Mouse (Mus musculus) ES-Bruce4 (cell line): ENCODE data around the gene Fdx1l. TPM values are rescaled to one million over a fixed set of nuclear protein-coding genes. Genes with fewer than 3 reads are reported as not detected.
"Not testable (repeated sequence)": the region's sequence is repeated elsewhere in the genome, so short reads cannot be mapped to it uniquely, and the experiment has no call there.

Experiments used
- H3K27ac ChIP-seq: 2 replicates; pipeline ENCODE4 v1.5.1; 2012; ENCODE audit warnings: low read length, inconsistent platforms; ENCODE audit not compliant: insufficient read depth
- H3K27me3 ChIP-seq: 2 replicates; pipeline ENCODE4 v1.6.1; 2012; ENCODE audit warnings: mild to moderate bottlenecking, low read length, inconsistent platforms; ENCODE audit not compliant: control insufficient read depth, poor library complexity, insufficient read depth, severe bottlenecking
- H3K36me3 ChIP-seq: 2 replicates; pipeline ENCODE4 v1.6.1; 2012; ENCODE audit warnings: inconsistent platforms, mild to moderate bottlenecking, low read length, moderate library complexity; ENCODE audit not compliant: control insufficient read depth, poor library complexity, insufficient read depth, severe bottlenecking
- H3K4me1 ChIP-seq: one replicate; pipeline ENCODE4 v1.8.1; 2011; ENCODE audit warnings: low read length; ENCODE audit not compliant: control insufficient read depth, insufficient read depth
- H3K4me3 ChIP-seq: 2 replicates; pipeline ENCODE4 v1.5.1; 2011; ENCODE audit warnings: low read depth, mild to moderate bottlenecking, low read length
- H3K9ac ChIP-seq: 2 replicates; pipeline ENCODE4 v1.6.1; 2012; ENCODE audit warnings: low read depth, mild to moderate bottlenecking, inconsistent platforms; ENCODE audit not compliant: poor library complexity, severe bottlenecking
- H3K9me3 ChIP-seq: replicated peaks from 2 replicates; pipeline ENCODE4 v1.6.1; 2012; ENCODE audit warnings: mild to moderate bottlenecking, low read length, inconsistent platforms; ENCODE audit not compliant: control insufficient read depth, poor library complexity, insufficient read depth, severe bottlenecking
- CTCF ChIP-seq: IDR thresholded peaks from one replicate; pipeline ENCODE4 v1.8.1; 2011; ENCODE audit warnings: low read depth, low read length
- EP300 ChIP-seq: IDR thresholded peaks from 2 replicates; pipeline ENCODE4 v1.6.1; 2011; ENCODE audit warnings: low read depth, low read length; ENCODE audit not compliant: insufficient read depth
- POLR2A ChIP-seq: IDR thresholded peaks from one replicate; pipeline ENCODE4 v1.8.1; 2011; ENCODE audit warnings: low read length; ENCODE audit not compliant: insufficient read depth
- polyA plus RNA-seq: library from polyadenylated mRNA; stranded (reverse); fragments of >200 nt; gene quantifications from 2 replicates; pipeline ENCODE4 v1.2.4, GENCODE M21; 2011; ENCODE audit warnings: low read depth; ENCODE audit not compliant: missing spikeins, insufficient read depth, insufficient read length

Fdx1l gene
- polyA plus RNA-seq, 1 experiment, result 38.8 TPM

GRCm38 (mm10) chr9:21051578-21051977 lies 21.8 kb downstream of the Fdx1l start:
- Histone ChIP-seq H3K36me3 (no peaks in the 10 kb centered on the region), H3K27ac (no peak overlapping the region), H3K4me3 (no peak overlapping the region), H3K9me3 (no peaks in the 10 kb centered on the region), H3K4me1 (no peaks in the 10 kb centered on the region), H3K27me3 (no peaks in the 10 kb centered on the region), H3K9ac (no peak overlapping the region)
- TF ChIP-seq POLR2A (no peak), CTCF (no peak), EP300 (no peak)

- no peak overlapping the region for H3K9ac ChIP-seq
- no peak overlapping the region for H3K27ac ChIP-seq
- H3K27me3 ChIP-seq, result no peaks in the 10 kb centered on the region
- no peaks in the 10 kb centered on the region for H3K36me3 ChIP-seq
- no peaks in the 10 kb centered on the region for H3K9me3 ChIP-seq
- H3K4me1 ChIP-seq, result no peaks in the 10 kb centered on the region
- TF ChIP-seq CTCF (no peak), EP300 (no peak)
- H3K4me3 ChIP-seq, result no peak overlapping the region
These were observed 28.2 kb downstream of the Fdx1l start for GRCm38 (mm10) chr9:21045235-21045634.

- H3K4me1 ChIP-seq, H3K9ac ChIP-seq, H3K4me3 ChIP-seq, H3K9me3 ChIP-seq, H3K36me3 ChIP-seq, H3K27ac ChIP-seq, H3K27me3 ChIP-seq: not testable (repeated sequence)
These were observed 28.6 kb downstream of the Fdx1l start for GRCm38 (mm10) chr9:21044785-21045184.

DNA sequence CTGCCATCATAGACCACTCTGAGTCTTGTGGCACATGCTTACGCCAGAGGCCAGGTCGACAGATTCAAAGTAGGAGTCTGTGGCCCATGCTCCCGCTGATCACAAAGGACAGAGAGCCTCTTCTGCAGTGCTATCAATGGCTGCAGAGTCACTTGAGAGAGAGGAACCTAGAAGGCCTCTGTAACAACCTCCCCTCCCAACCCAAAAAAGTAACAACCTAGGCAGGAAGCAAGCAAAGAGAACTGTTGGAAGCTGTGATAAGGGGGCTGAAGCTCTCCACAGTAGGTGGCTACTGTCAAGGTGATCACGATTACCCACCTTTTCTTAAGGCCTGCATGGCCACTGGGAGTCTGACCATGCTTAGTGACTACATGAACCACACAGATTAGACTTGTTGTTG lies 29.9 kb downstream of the Fdx1l start:
- TF ChIP-seq POLR2A, result no peak
- Histone ChIP-seq H3K4me1 (no peaks in the 10 kb centered on the region), H3K9me3 (no peaks in the 10 kb centered on the region), H3K27ac (no peak overlapping the region), H3K36me3 (no peaks in the 10 kb centered on the region), H3K4me3 (no peak overlapping the region), H3K27me3 (no peaks in the 10 kb centered on the region), H3K9ac (no peak overlapping the region)

DNA sequence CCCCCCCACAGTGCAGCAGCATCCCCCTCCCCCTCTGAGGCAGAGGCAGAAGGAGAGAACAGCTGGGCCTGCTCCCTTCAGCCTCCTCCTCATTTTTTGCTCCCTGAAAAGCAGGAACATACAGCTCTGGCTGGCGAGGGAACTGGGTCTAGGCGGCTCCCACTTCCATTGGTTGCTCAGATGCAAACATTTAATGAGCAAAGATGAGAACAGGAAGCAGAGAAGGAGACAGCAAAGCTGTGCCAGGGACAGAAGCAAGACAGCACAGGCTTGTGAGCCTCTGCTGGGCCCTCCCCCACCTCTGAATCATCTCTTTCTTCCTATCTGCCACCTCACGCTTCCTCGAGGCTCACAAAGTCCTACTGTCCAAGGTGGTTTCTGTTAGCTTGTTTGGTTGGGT lies 32.1 kb downstream of the Fdx1l start:
- H3K9me3 ChIP-seq, result no peaks in the 10 kb centered on the region
- H3K4me3 ChIP-seq, result no peak overlapping the region
- H3K4me1 ChIP-seq, result no peaks in the 10 kb centered on the region
- H3K9ac ChIP-seq, result no peak overlapping the region
- no peak for TF ChIP-seq CTCF
- TF ChIP-seq POLR2A, result no peak
- TF ChIP-seq EP300, result no peak
- no peaks in the 10 kb centered on the region for H3K36me3 ChIP-seq
- H3K27me3 ChIP-seq, result no peaks in the 10 kb centered on the region
- H3K27ac ChIP-seq, result no peak overlapping the region

DNA sequence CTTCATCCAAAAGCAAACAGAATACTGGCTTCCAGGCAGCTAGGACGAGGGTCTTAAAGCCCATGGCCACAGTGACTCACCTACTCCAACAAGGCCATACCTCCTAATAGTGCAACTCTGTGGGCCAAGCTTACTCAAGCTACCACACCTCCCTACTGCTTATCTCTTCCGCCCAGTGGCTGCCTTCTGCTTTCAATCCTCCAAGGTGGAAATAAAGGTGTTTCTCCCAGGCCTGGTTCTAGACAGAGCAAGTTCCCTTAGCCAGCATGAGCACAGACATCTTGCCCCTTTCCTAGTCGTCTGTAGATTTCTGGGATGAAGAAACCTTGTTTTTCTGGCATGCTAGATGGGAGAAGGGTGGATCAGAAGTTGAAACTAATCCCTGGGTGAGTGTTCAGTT lies 33.6 kb downstream of the Fdx1l start:
- Histone ChIP-seq H3K4me3 (no peak overlapping the region), H3K9ac (no peak overlapping the region), H3K27me3 (no peaks in the 10 kb centered on the region), H3K9me3 (no peaks in the 10 kb centered on the region), H3K4me1 (no peaks in the 10 kb centered on the region), H3K27ac (no peak overlapping the region), H3K36me3 (no peaks in the 10 kb centered on the region)
- TF ChIP-seq CTCF (no peak), EP300 (no peak), POLR2A (no peak)

DNA sequence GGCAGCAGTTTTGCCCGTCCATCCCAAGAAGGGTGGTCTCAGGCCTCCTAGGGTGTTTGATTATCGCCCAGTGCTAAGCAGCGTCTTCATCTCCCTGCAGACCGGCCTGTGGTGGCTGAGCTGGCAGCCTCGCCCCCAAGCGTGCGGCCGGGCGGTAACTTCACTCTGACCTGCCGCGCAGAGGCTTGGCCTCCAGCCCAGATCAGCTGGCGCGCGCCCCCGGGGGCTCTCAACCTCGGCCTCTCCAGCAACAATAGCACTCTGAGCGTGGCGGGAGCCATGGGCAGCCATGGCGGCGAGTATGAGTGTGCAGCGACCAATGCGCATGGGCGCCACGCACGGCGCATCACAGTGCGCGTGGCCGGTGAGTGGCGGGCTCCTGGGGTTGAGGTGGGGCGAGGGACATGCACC lies 35.9 kb downstream of the Fdx1l start:
- no peaks in the 10 kb centered on the region for H3K9me3 ChIP-seq
- no peak overlapping the region for H3K27ac ChIP-seq
- H3K4me1 ChIP-seq, result no peaks in the 10 kb centered on the region
- no peak for TF ChIP-seq EP300
- TF ChIP-seq CTCF, result no peak
- TF ChIP-seq POLR2A, result no peak
- H3K36me3 ChIP-seq, result no peaks in the 10 kb centered on the region
- H3K4me3 ChIP-seq, result peak overlapping the region; percentile 36
- H3K9ac ChIP-seq, result 0 out of 2 replicates have a peak overlapping the region, but pooled peaks have one; percentile 17
- H3K27me3 ChIP-seq, result no peaks in the 10 kb centered on the region
